Mouse (Mus musculus) heart, postnatal 0 days (tissue): ENCODE results near the gene Il6st. TPM values are rescaled to one million over a fixed set of nuclear protein-coding genes. Genes with fewer than 3 reads are reported as not detected.

Experiments used
- ATAC-seq: fragments of 200-750 bp; cut with Nextera tagmentation; 2 replicates; pipeline ENCODE4 v1.8.0; 2017; ENCODE audit warnings: low read depth, moderate number of reproducible peaks, moderate library complexity; ENCODE audit not compliant: insufficient read depth
- DNase-seq: peaks from one replicate; pipeline ENCODE4 v3.0.0-alpha.2; 2016; ENCODE audit warnings: low spot score
- H3K27ac ChIP-seq: fragments of 300-500 bp; sonication (generic); 2 replicates; pipeline ENCODE4 v1.5.1; 2014; ENCODE audit warnings: low read depth, mild to moderate bottlenecking
- H3K27me3 ChIP-seq: fragments of 300-500 bp; sonication (generic); 2 replicates; pipeline ENCODE4 v1.6.1; 2014; ENCODE audit warnings: low read length, mixed read lengths; ENCODE audit not compliant: control insufficient read depth, insufficient read depth
- H3K36me3 ChIP-seq: fragments of 300-500 bp; sonication (generic); replicated peaks from 2 replicates; pipeline ENCODE4 v1.6.1; 2014; ENCODE audit warnings: low read length, mixed read lengths; ENCODE audit not compliant: control insufficient read depth, insufficient read depth
- H3K4me1 ChIP-seq: fragments of 300-500 bp; sonication (generic); 2 replicates; pipeline ENCODE4 v1.6.1; 2014; ENCODE audit warnings: antibody characterized with exemption; ENCODE audit not compliant: control insufficient read depth, insufficient read depth
- H3K4me2 ChIP-seq: fragments of 300-500 bp; sonication (generic); 2 replicates; pipeline ENCODE4 v1.6.1; 2014; ENCODE audit warnings: low read depth, mild to moderate bottlenecking, low read length, moderate library complexity
- H3K4me3 ChIP-seq: fragments of 300-500 bp; sonication (generic); 2 replicates; pipeline ENCODE4 v1.5.1; 2014; ENCODE audit warnings: low read depth, low read length
- H3K9ac ChIP-seq: fragments of 300-500 bp; sonication (generic); replicated peaks from 2 replicates; pipeline ENCODE4 v1.6.1; 2014; ENCODE audit warnings: low read depth, low read length, mixed read lengths
- H3K9me3 ChIP-seq: fragments of 300-500 bp; sonication (generic); replicated peaks from 2 replicates; pipeline ENCODE4 v1.6.1; 2016; ENCODE audit warnings: low read length; ENCODE audit not compliant: control insufficient read depth
- CTCF ChIP-seq: IDR thresholded peaks from 2 replicates; pipeline ENCODE4 v1.5.1; 2016; ENCODE audit warnings: antibody characterized with exemption, control low read depth, low read depth
- EP300 ChIP-seq: IDR thresholded peaks from 2 replicates; pipeline ENCODE4 v1.6.1; 2016; ENCODE audit warnings: antibody characterized with exemption, low read depth
- WGBS: fragments of 180-500 bp; shearing (Covaris S2); extraction: QIAGEN DNeasy Blood & Tissue Kit; methylation state at CpG from one replicate; pipeline ENCODE4 v1.1.7; 2014; 5-methylcytosine and 5-hydroxymethylcytosine counted together
- polyA plus RNA-seq: library from polyadenylated mRNA; unstranded; fragments of >200 nt; fragmentation: Nextera tagmentation; extraction: Ambion mirVana; gene quantifications from 2 replicates; pipeline ENCODE4 v1.2.1, GENCODE M21; 2015
- total RNA-seq: library from RNA; depleted of rRNA; stranded (reverse); fragments of >200 nt; gene quantifications from 2 replicates; pipeline ENCODE4 v1.2.3, GENCODE M21; 2014; ENCODE audit warnings: low replicate concordance

Il6st gene
- total and polyA plus RNA-seq, 2 experiments from 2014 or later = 29.9 to 98.0 TPM

DNA sequence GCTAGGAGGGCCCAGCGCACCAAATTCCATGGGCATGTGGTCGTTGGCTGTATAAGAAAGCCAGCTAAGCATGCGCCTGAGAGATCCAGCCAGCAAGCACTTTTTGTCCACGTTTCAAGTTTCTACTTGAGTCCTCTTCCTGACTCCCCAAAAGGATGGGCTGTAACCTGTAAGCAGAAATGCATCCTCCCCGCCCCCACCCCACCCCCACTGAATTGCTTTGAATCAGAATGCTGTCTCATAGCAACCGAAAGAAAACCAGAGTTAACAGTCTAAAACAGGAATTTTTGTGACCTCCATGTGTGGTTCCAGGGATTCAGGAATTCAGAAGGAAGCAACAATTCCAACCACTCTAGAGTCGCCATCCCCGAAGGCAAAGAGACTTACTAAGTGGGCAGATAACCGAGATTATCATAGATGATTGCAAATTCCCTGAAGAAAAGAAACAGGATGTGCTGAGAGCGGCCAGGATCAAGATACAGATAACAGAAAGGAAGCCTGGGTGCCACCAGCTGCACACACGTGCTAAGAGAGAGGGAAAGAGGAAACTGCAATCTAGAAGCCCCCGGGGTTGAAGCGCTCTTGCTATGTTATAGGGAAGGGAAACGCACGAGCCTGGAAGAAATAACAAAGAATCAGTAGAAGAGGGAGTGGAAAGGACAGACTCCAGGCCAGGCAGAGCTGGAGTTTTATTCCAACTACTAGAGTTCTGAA is 24.6 kb upstream of the Il6st start:
- H3K9ac ChIP-seq = no peak overlapping the region
- 17% methylated on average over 15 of the region's 15 CpGs for WGBS
- DNase-seq = peak; percentile 16

GRCm38 (mm10) chr13:112439917-112440361 is 23.9 kb upstream of the Il6st start:
- Histone ChIP-seq H3K36me3 (no peaks in the 10 kb centered on the region), H3K4me3 (peak overlapping the region; percentile 31), H3K9ac (no peak overlapping the region), H3K27ac (peak overlapping the region; percentile 60), H3K4me1 (peaks cover 28% of the 10 kb centered on the region), H3K27me3 (no peaks in the 10 kb centered on the region), H3K4me2 (peak overlapping the region; percentile 57), H3K9me3 (no peaks in the 10 kb centered on the region)
- WGBS = 16% methylated on average over 9 of the region's 9 CpGs
- TF ChIP-seq EP300 (no peak), CTCF (no peak)
- DNase-seq = peak; percentile 49
- ATAC-seq = peak; percentile 36; the same call in 1 of the 2 replicates

More for the DNA sequence above, 24.6 kb upstream of the Il6st start:
- H3K27me3 ChIP-seq = no peaks in the 10 kb centered on the region
- no peaks in the 10 kb centered on the region for H3K9me3 ChIP-seq
- TF ChIP-seq EP300 (no peak), CTCF (no peak)
- H3K27ac ChIP-seq = peak overlapping the region; percentile 60
- H3K4me3 ChIP-seq = peak overlapping the region; percentile 31
- no peaks in the 10 kb centered on the region for H3K36me3 ChIP-seq
- peak overlapping the region; percentile 57 for H3K4me2 ChIP-seq
- H3K4me1 ChIP-seq = peaks cover 28% of the 10 kb centered on the region
- ATAC-seq = no peak

DNA sequence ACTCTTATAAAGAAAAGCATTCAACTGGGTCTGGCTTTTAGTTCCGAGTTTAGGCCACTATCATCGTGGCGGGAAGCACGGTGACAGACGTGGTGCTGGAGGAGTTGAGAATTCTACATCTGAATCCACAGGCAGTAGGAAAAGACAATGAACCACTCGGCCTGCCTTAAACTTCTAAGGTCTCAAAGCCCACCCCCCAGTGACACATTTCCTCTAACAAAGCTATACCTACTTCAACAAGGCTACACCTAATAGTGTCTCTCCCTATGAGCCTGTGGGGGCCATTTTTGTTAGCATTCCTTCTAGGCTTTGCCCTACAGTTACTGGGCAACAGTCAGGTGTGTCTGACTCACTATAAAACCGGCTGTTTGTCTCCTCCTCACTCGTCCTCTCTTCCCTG is 23.2 kb upstream of the Il6st start:
- Histone ChIP-seq H3K4me1 (peaks cover 22% of the 10 kb centered on the region), H3K36me3 (no peaks in the 10 kb centered on the region), H3K27ac (0 out of 2 replicates have a peak overlapping the region, but pooled peaks have one; percentile 0), H3K4me3 (no peak overlapping the region), H3K4me2 (no peak overlapping the region), H3K9me3 (no peaks in the 10 kb centered on the region), H3K9ac (no peak overlapping the region), H3K27me3 (no peaks in the 10 kb centered on the region)
- DNase-seq (no peak), ATAC-seq (no peak)
- TF ChIP-seq CTCF (no peak), EP300 (no peak)
- WGBS = 69% methylated on average over 8 of the region's 8 CpGs

DNA sequence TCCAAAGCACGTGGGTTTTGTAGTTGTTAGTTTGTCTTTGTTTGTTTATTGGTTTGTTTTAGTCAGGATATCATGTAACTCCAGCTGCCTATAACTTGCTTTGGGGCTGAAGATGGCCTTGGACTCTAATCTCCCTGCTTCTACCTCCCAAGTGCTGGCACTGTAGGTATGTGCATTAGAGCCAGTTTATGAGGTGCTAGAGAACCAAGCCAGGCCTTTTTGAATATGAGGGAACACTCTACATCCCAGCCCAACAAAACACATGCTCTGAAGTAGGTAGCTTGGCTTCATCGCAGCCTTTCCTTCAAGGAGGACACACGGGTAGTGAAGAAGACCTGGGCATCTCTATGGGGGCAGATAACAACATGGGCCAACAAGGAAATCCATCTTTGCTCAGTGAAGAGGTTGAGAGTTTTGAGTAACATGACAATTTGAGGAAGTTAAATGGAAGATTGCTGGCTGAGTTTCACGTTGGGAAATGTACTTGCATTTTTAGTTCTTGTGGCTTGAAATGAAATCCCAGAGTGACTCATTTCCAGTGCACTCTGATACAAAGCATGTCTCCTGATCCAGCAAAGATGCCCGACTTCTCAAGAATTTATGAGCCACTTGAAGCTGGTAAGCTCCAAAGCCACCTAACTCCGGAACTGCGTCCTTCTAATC is 20.9 kb upstream of the Il6st start:
- DNase-seq (no peak), ATAC-seq (no peak)
- Histone ChIP-seq H3K4me2 (no peak overlapping the region), H3K4me1 (peaks cover 17% of the 10 kb centered on the region), H3K27me3 (no peaks in the 10 kb centered on the region), H3K9ac (no peak overlapping the region), H3K9me3 (no peaks in the 10 kb centered on the region), H3K27ac (no peak overlapping the region), H3K4me3 (no peak overlapping the region), H3K36me3 (no peaks in the 10 kb centered on the region)
- WGBS = 71% methylated on average over 7 of the region's 7 CpGs
- no peak for TF ChIP-seq CTCF
- TF ChIP-seq EP300 = no peak

DNA sequence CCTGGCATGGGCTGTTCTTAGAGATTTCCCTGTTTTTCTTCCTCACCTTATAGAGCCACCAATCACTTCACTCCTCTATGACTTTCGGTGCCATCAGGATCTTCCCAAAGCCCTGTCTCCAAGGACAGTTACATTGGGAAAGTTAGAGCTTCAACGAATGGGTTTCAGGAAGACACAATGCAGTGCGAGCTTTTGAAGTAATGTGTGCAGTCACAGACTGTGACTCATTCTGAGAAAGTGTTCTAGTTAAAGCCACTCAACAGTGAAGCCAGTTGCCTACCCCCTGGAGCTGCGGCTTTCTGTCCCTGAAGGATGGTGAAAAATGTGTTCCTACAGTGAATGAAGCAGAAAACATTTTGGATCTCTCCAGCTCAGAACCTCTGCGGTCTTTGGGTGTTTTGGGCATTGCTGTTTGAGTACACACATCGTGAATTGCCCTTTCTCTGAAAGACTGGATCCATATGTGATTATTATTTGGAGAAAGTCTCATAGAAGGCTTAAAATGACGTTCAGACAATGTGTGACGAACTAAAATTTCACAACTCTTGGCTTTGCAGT is 16.7 kb upstream of the Il6st start:
- Histone ChIP-seq H3K9me3 (no peaks in the 10 kb centered on the region), H3K27me3 (no peaks in the 10 kb centered on the region), H3K36me3 (no peaks in the 10 kb centered on the region), H3K4me1 (no peaks in the 10 kb centered on the region), H3K4me3 (no peak overlapping the region), H3K4me2 (no peak overlapping the region), H3K9ac (no peak overlapping the region), H3K27ac (no peak overlapping the region)
- 80% methylated on average over 8 of the region's 8 CpGs for WGBS
- DNase-seq (no peak), ATAC-seq (no peak)
- TF ChIP-seq EP300 (no peak), CTCF (no peak)
